Mouse (Mus musculus) kidney, postnatal 0 days (tissue): Measurements from ENCODE around the gene Fam222a. TPM values are rescaled to one million over a fixed set of nuclear protein-coding genes. Genes with fewer than 3 reads are reported as not detected.

Experiments used
- ATAC-seq: fragments of 200-750 bp; cut with Nextera tagmentation; replicated peaks from 2 replicates; pipeline ENCODE4 v1.8.0; 2017; ENCODE audit warnings: low read depth, moderate number of reproducible peaks, moderate TSS enrichment, moderate library complexity; ENCODE audit not compliant: low FRiP score
- DNase-seq: peaks from one replicate; pipeline ENCODE4 v3.0.0-alpha.2; 2016; ENCODE audit warnings: low spot score
- H3K27ac ChIP-seq: fragments of 300-500 bp; sonication (generic); 2 replicates; pipeline ENCODE4 v1.5.1; 2014; ENCODE audit warnings: mild to moderate bottlenecking
- H3K27me3 ChIP-seq: fragments of 300-500 bp; sonication (generic); 2 replicates; pipeline ENCODE4 v1.6.1; 2014; ENCODE audit warnings: low read length, mixed read lengths; ENCODE audit not compliant: insufficient read depth
- H3K36me3 ChIP-seq: fragments of 300-500 bp; sonication (generic); 2 replicates; pipeline ENCODE4 v1.6.1; 2014; ENCODE audit warnings: low read length, mixed read lengths; ENCODE audit not compliant: insufficient read depth
- H3K4me1 ChIP-seq: fragments of 300-500 bp; sonication (generic); replicated peaks from 2 replicates; pipeline ENCODE4 v1.6.1; 2014; ENCODE audit warnings: antibody characterized with exemption, low read length, mixed read lengths; ENCODE audit not compliant: insufficient read depth
- H3K4me2 ChIP-seq: fragments of 300-500 bp; sonication (generic); 2 replicates; pipeline ENCODE4 v1.6.1; 2014; ENCODE audit warnings: mild to moderate bottlenecking, low read length, moderate library complexity, mixed read lengths
- H3K4me3 ChIP-seq: fragments of 300-500 bp; sonication (generic); replicated peaks from 2 replicates; pipeline ENCODE4 v1.5.1; 2014; ENCODE audit warnings: low read depth, low read length
- H3K9ac ChIP-seq: fragments of 300-500 bp; sonication (generic); 2 replicates; pipeline ENCODE4 v1.6.1; 2014; ENCODE audit warnings: low read depth, low read length
- H3K9me3 ChIP-seq: fragments of 300-500 bp; sonication (generic); replicated peaks from 2 replicates; pipeline ENCODE4 v1.6.1; 2016; ENCODE audit warnings: low read length, inconsistent platforms, mixed read lengths
- CTCF ChIP-seq: IDR thresholded peaks from 2 replicates; pipeline ENCODE4 v1.5.1; 2016; ENCODE audit warnings: antibody characterized with exemption, low read depth, mild to moderate bottlenecking, moderate library complexity
- WGBS: fragments of 180-500 bp; shearing (Covaris S2); extraction: QIAGEN DNeasy Blood & Tissue Kit; methylation state at CpG from one replicate; pipeline ENCODE4 v1.1.7; 2014; 5-methylcytosine and 5-hydroxymethylcytosine counted together
- polyA plus RNA-seq: library from polyadenylated mRNA; unstranded; fragments of >200 nt; fragmentation: Nextera tagmentation; extraction: Ambion mirVana; gene quantifications from 2 replicates; pipeline ENCODE4 v1.2.1, GENCODE M21; 2015

The Fam222a gene
- polyA plus RNA-seq, 1 experiment from 2014 or later: 5.8 TPM

GRCm38 (mm10) chr5:114584293-114585104 is 16.7 kb downstream of the Fam222a start:
- WGBS: 53% methylated on average over 14 of the region's 14 CpGs
- no peak overlapping the region for H3K4me3 ChIP-seq
- no peak for DNase-seq
- no peak overlapping the region for H3K9ac ChIP-seq
- no peaks in the 10 kb centered on the region for H3K27me3 ChIP-seq
- ATAC-seq: no peak
- H3K27ac ChIP-seq: peak overlapping the region; percentile 21; the same call in 1 of the 2 replicates
- no peak overlapping the region for H3K4me2 ChIP-seq
- no peaks in the 10 kb centered on the region for H3K36me3 ChIP-seq
- no peak for TF ChIP-seq CTCF
- H3K9me3 ChIP-seq: no peaks in the 10 kb centered on the region
- H3K4me1 ChIP-seq: peaks cover 57% of the 10 kb centered on the region

GRCm38 (mm10) chr5:114585682-114586081 is 17.9 kb downstream of the Fam222a start:
- TF ChIP-seq CTCF: peak; percentile 14; the same call in 1 of the 2 replicates
- no peak overlapping the region for H3K9ac ChIP-seq
- H3K4me3 ChIP-seq: no peak overlapping the region
- no peaks in the 10 kb centered on the region for H3K27me3 ChIP-seq
- peak overlapping the region; percentile 14; the same call in 1 of the 2 replicates for H3K4me2 ChIP-seq
- DNase-seq (no peak), ATAC-seq (no peak)
- 13% methylated on average over 5 of the region's 5 CpGs for WGBS
- peaks cover 69% of the 10 kb centered on the region for H3K4me1 ChIP-seq
- H3K9me3 ChIP-seq: no peaks in the 10 kb centered on the region
- H3K27ac ChIP-seq: peak overlapping the region; percentile 77
- H3K36me3 ChIP-seq: no peaks in the 10 kb centered on the region

GRCm38 (mm10) chr5:114587908-114588307 is 20.1 kb downstream of the Fam222a start:
- DNase-seq (peak; percentile 90), ATAC-seq (peak; percentile 49)
- H3K9ac ChIP-seq: no peak overlapping the region
- H3K36me3 ChIP-seq: no peaks in the 10 kb centered on the region
- no peaks in the 10 kb centered on the region for H3K9me3 ChIP-seq
- H3K4me2 ChIP-seq: no peak overlapping the region; the same call in 1 of the 2 replicates
- TF ChIP-seq CTCF: no peak
- WGBS: 28% methylated on average over 9 of the region's 9 CpGs
- 0 out of 2 replicates have a peak overlapping the region, but pooled peaks have one; percentile 79 for H3K27ac ChIP-seq
- H3K27me3 ChIP-seq: no peaks in the 10 kb centered on the region
- peaks cover 80% of the 10 kb centered on the region for H3K4me1 ChIP-seq
- no peak overlapping the region for H3K4me3 ChIP-seq

GRCm38 (mm10) chr5:114588416-114588815 is 20.6 kb downstream of the Fam222a start:
- peak overlapping the region; percentile 79 for H3K27ac ChIP-seq
- no peaks in the 10 kb centered on the region for H3K27me3 ChIP-seq
- WGBS: 25% methylated on average over 10 of the region's 10 CpGs
- no peak overlapping the region; the same call in 1 of the 2 replicates for H3K4me2 ChIP-seq
- DNase-seq (peak; percentile 83), ATAC-seq (peak; percentile 45)
- TF ChIP-seq CTCF: no peak
- H3K9me3 ChIP-seq: no peaks in the 10 kb centered on the region
- no peak overlapping the region for H3K9ac ChIP-seq
- H3K4me1 ChIP-seq: peaks cover 82% of the 10 kb centered on the region
- no peaks in the 10 kb centered on the region for H3K36me3 ChIP-seq
- no peak overlapping the region for H3K4me3 ChIP-seq

GRCm38 (mm10) chr5:114589026-114589425 is 21.2 kb downstream of the Fam222a start:
- no peak overlapping the region; the same call in 1 of the 2 replicates for H3K4me2 ChIP-seq
- H3K9ac ChIP-seq: no peak overlapping the region
- H3K27ac ChIP-seq: peak overlapping the region; percentile 79
- DNase-seq (no peak), ATAC-seq (peak; percentile 17; the same call in 1 of the 2 replicates)
- no peak for TF ChIP-seq CTCF
- 32% methylated on average over 6 of the region's 6 CpGs for WGBS
- H3K27me3 ChIP-seq: no peaks in the 10 kb centered on the region
- H3K4me3 ChIP-seq: no peak overlapping the region
- peaks cover 82% of the 10 kb centered on the region for H3K4me1 ChIP-seq
- no peaks in the 10 kb centered on the region for H3K9me3 ChIP-seq
- H3K36me3 ChIP-seq: no peaks in the 10 kb centered on the region

- H3K4me2 ChIP-seq: no peak overlapping the region
- ATAC-seq: 0 out of 2 replicates have a peak, but pooled peaks have one; percentile 8
- 38% methylated on average over 2 of the region's 2 CpGs for WGBS
These were observed 21.6 kb downstream of the Fam222a start for GRCm38 (mm10) chr5:114589454-114589853.

More at GRCm38 (mm10) chr5:114589454-114589853, 21.6 kb downstream of the Fam222a start:
- peak overlapping the region; percentile 47 for H3K27ac ChIP-seq
- H3K4me1 ChIP-seq: peaks cover 82% of the 10 kb centered on the region
- no peak overlapping the region for H3K4me3 ChIP-seq
- no peaks in the 10 kb centered on the region for H3K9me3 ChIP-seq
- no peak for DNase-seq
- H3K27me3 ChIP-seq: no peaks in the 10 kb centered on the region
- no peaks in the 10 kb centered on the region for H3K36me3 ChIP-seq
- H3K9ac ChIP-seq: no peak overlapping the region
- TF ChIP-seq CTCF: no peak
